28 mouse cellular contexts compared by ENCODE assay signal in the genomic region with DNA sequence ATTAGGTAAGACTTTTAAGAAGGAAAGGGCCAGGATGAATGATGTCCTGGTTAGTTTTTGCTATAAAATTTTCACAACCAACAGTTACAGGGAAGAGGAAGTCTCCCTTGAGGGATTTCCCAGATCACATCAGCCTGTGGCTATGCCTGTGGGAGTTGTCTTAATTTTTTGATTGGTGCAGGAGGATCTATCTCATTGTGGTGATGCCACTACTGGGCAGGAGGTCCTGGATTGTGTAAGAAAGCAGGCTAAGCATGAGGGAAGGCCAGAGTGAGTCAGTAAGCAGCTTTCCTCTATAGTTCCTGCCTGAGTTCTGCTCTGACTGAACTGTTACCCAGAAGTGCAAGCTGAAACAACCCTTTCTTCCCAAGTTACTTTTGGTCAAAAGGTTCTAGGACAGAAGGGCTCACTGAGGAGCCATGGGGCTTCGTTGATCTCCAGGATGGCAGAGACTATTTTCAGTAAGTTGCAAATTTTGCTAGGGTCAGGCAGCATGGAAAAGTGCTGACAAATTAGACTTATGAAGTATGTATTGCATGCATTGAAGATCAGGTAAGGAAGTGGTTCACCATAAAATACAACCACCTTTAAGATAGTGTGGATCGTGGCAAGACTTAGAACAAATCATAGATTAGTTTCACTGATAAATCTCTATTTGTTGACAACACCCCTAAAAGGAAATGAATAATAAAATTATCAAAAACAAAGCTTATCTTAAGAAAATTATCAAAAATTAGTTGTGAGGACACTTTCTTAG. TPM values are rescaled to one million over a fixed set of nuclear protein-coding genes. Genes with fewer than 3 reads are reported as not detected.
A peak's percentile ranks its signal among the peaks of the same experiment; 100 is the strongest.
DNase-seq lines count a peak whose midpoint lies in the region; ATAC-seq and TF ChIP-seq lines count a peak whose summit lies in the region.
"Had no signal": no experiment of that assay in that cellular context is flagged by ENCODE, and none has a peak within 500 bp of the region (broad histone marks: within the 10 kb centered on the region; RNA-seq: fewer than 3 reads in every experiment).

No protein-coding gene starts in this region.

- DNase-seq in 416B (ENCODE audit: low read depth) (peak; percentile 65), MEL (ENCODE audit: low read depth, low spot score) (peak; percentile 28)
- peak; percentile 48 for DNase-seq in naive thymus-derived CD4-positive, alpha-beta T cell, adult 2 months (ENCODE audit: low read depth)
- no peak for DNase-seq in kidney, postnatal 14 days
- DNase-seq in urinary bladder, postnatal 10 days (ENCODE audit: low spot score) = no peak
- DNase-seq: adrenal gland, adult 8-10 months; cerebellum, adult 9-11 months; gastrocnemius, postnatal 25 days; heart, postnatal 36 days; kidney, adult 8-10 months; kidney, postnatal 10 days; layer of hippocampus, postnatal 36 days; liver, embryonic 13.5 days; lung, adult 2 months had no signal

- no peak overlapping the region for H3K27ac ChIP-seq in MEL (ENCODE audit: control insufficient read depth, low read depth, low read length)
- H3K27ac ChIP-seq: forebrain, embryonic 10.5 days; heart, embryonic 15.5 days; hindbrain, embryonic 14.5 days; intestine, embryonic 15.5 days; layer of hippocampus, adult 2 months; limb, embryonic 13.5 days; liver, embryonic 13.5 days; midbrain, embryonic 15.5 days; stomach, postnatal 0 days had no signal

- no peak overlapping the region for H3K4me3 ChIP-seq in MEL (ENCODE audit: control insufficient read depth in 1 of 2, insufficient read depth in 1 of 2, low read depth in 2 of 2, low read length in 2 of 2)
- H3K4me3 ChIP-seq: forebrain, embryonic 10.5 days; heart, embryonic 15.5 days; intestine, embryonic 15.5 days; layer of hippocampus, adult 2 months; limb, embryonic 13.5 days; liver, embryonic 13.5 days; midbrain, embryonic 15.5 days had no signal

- TF ChIP-seq CTCF in MEL (IDR thresholded peaks at IDR 0.05 in 2 of 3, conservative IDR thresholded peaks at IDR 0.05 in 1 of 3; ENCODE audit: control insufficient read depth in 1 of 3, insufficient read depth in 1 of 3, low read depth in 2 of 3, low read length in 3 of 3, poor library complexity in 1 of 3, severe bottlenecking in 1 of 3) = no peak

- TF ChIP-seq POLR2A in MEL (IDR thresholded peaks at IDR 0.05; ENCODE audit: control insufficient read depth in 1 of 2, insufficient read depth in 1 of 2, low read depth in 1 of 2, low read length in 2 of 2, poor library complexity in 1 of 2) = no peak

- peaks cover 5 to 10% of the 10 kb centered on the region in 2 experiments for H3K4me1 ChIP-seq in MEL (ENCODE audit: control insufficient read depth in 1 of 2, insufficient read depth in 2 of 2, low read length in 2 of 2)
- H3K4me1 ChIP-seq: heart, embryonic 15.5 days; intestine, embryonic 15.5 days; limb, embryonic 13.5 days; midbrain, embryonic 15.5 days had no signal

- no peak for TF ChIP-seq EP300 in MEL (IDR thresholded peaks at IDR 0.05; ENCODE audit: low read depth in 1 of 2, low read length in 2 of 2)

- H3K9me3 ChIP-seq in MEL (replicated peaks; ENCODE audit: insufficient read depth, low read length) = no peaks in the 10 kb centered on the region
- H3K9me3 ChIP-seq: forebrain, embryonic 10.5 days; heart, embryonic 15.5 days; intestine, embryonic 15.5 days; limb, embryonic 13.5 days; liver, embryonic 13.5 days; midbrain, embryonic 15.5 days had no signal

- H3K79me2 ChIP-seq in MEL (ENCODE audit: control insufficient read depth, insufficient read depth, low read length, poor library complexity) = no peaks in the 10 kb centered on the region

- no peak for TF ChIP-seq RAD21 in MEL (IDR thresholded peaks at IDR 0.05; ENCODE audit: low read depth, low read length)

- H3K9ac ChIP-seq in MEL (ENCODE audit: control insufficient read depth, low read depth, low read length, poor library complexity, severe bottlenecking) = no peak overlapping the region
- H3K9ac ChIP-seq: heart, embryonic 15.5 days; hindbrain, embryonic 14.5 days; intestine, embryonic 15.5 days; limb, embryonic 13.5 days; liver, embryonic 13.5 days; midbrain, embryonic 15.5 days had no signal

- peaks cover 2% of the 10 kb centered on the region in 2 experiments; a peak in 3 of 4 replicates for H3K27me3 ChIP-seq in MEL (ENCODE audit: control insufficient read depth in 1 of 2, insufficient read depth in 2 of 2, low read length in 2 of 2)
- H3K27me3 ChIP-seq: intestine, embryonic 15.5 days; midbrain, embryonic 15.5 days had no signal

- peak; percentile 87 for ATAC-seq in granulocyte monocyte progenitor cell, adult 5-6 weeks (replicated peaks; ENCODE audit: poor library complexity, severe bottlenecking)
- no peak for ATAC-seq in cerebellum, adult (ENCODE audit: insufficient number of reproducible peaks, low FRiP score, low TSS enrichment)
- ATAC-seq: intestine, embryonic 15.5 days; midbrain, embryonic 15.5 days; Patski had no signal

- H3K36me3 ChIP-seq in MEL (ENCODE audit: control insufficient read depth in 1 of 2, insufficient read depth in 2 of 2, low read length in 2 of 2) = peaks cover 0 to 13% of the 10 kb centered on the region in 2 experiments; a peak in 2 of 4 replicates
- H3K36me3 ChIP-seq: forebrain, embryonic 10.5 days; heart, embryonic 15.5 days; intestine, embryonic 15.5 days; limb, embryonic 13.5 days; liver, embryonic 13.5 days; midbrain, embryonic 15.5 days had no signal

TF ChIP-seq in MEL, 35 proteins besides CTCF, POLR2A, EP300 and RAD21:
- TF ChIP-seq ZC3H11A (IDR thresholded peaks at IDR 0.05; ENCODE audit: low read depth, low read length) (no peak), MEF2A (IDR thresholded peaks at IDR 0.05; ENCODE audit: extremely low read depth, insufficient replicate concordance, low read depth, low read length, poor library complexity, severe bottlenecking) (no peak), MYC (IDR thresholded peaks at IDR 0.05; ENCODE audit: low read depth, low read length) (no peak), ZNF384 (IDR thresholded peaks at IDR 0.05; ENCODE audit: low read depth, low read length) (no peak), ELF1 (IDR thresholded peaks at IDR 0.05; ENCODE audit: low read depth, low read length) (no peak), UBTF (IDR thresholded peaks at IDR 0.05; ENCODE audit: borderline replicate concordance, insufficient read depth, low read depth, low read length) (no peak), USF1 (IDR thresholded peaks at IDR 0.05; ENCODE audit: low read depth, low read length) (no peak), SIN3A (IDR thresholded peaks at IDR 0.05; ENCODE audit: low read length) (no peak), TBP (IDR thresholded peaks at IDR 0.05; ENCODE audit: low read depth, low read length) (no peak), TAL1 (IDR thresholded peaks at IDR 0.05; ENCODE audit: low read length) (no peak), ZKSCAN1 (IDR thresholded peaks at IDR 0.05; ENCODE audit: low read depth, low read length) (no peak), NRF1 (IDR thresholded peaks at IDR 0.05; ENCODE audit: insufficient read depth, low read depth, low read length, poor library complexity, severe bottlenecking) (no peak), CHD1 (IDR thresholded peaks at IDR 0.05; ENCODE audit: low read depth, low read length) (no peak), USF2 (IDR thresholded peaks at IDR 0.05; ENCODE audit: borderline replicate concordance in 1 of 2, insufficient read depth in 1 of 2, low read depth in 1 of 2, low read length in 2 of 2) (no peak), GABPA (IDR thresholded peaks at IDR 0.05; ENCODE audit: low read depth, low read length) (no peak), MAZ (IDR thresholded peaks at IDR 0.05; ENCODE audit: low read depth, low read length) (no peak), TCF12 (IDR thresholded peaks at IDR 0.05; ENCODE audit: low read depth, low read length) (no peak), CHD2 (IDR thresholded peaks at IDR 0.05; ENCODE audit: low read length) (no peak), BHLHE40 (IDR thresholded peaks at IDR 0.05; ENCODE audit: borderline replicate concordance, low read depth, low read length) (no peak)

RNA-seq across cellular contexts. Expression of gene Lztfl1, which starts 5.4 kb away (rescaled TPM):
- 13.0 and 18.1 TPM in 2 replicates for total RNA-seq in MEL (2012; rRNA removed)
- polyA plus RNA-seq in MEL (2012; ENCODE audit: insufficient read depth in 1 of 2, insufficient read length in 2 of 2, low read depth in 1 of 2, low replicate concordance in 2 of 2, missing spikeins in 1 of 2) = 100 to 1,000 TPM in 1 of 2 experiments, 10 to 100 TPM in 1; 17.1 to 408 TPM
- 32.8 and 34.2 TPM in 2 replicates for total RNA-seq in granulocyte monocyte progenitor cell, adult 5-6 weeks (2014; fragmentation: Nextera tagmentation)
- total RNA-seq in granulocyte monocyte progenitor cell, adult 5-6 weeks (2017) = 33.9 and 35.4 TPM in 2 replicates

RNA-seq across cellular contexts. Expression of gene Slc6a20a, which starts 44.2 kb away (rescaled TPM):
- not detected in 2 replicates for total RNA-seq in MEL (2012; rRNA removed)
- polyA plus RNA-seq in MEL (2012; ENCODE audit: insufficient read depth in 1 of 2, insufficient read length in 2 of 2, low read depth in 1 of 2, low replicate concordance in 2 of 2, missing spikeins in 1 of 2) = not detected
- not detected in 2 replicates for total RNA-seq in granulocyte monocyte progenitor cell, adult 5-6 weeks (2014; fragmentation: Nextera tagmentation)
- total RNA-seq in granulocyte monocyte progenitor cell, adult 5-6 weeks (2017) = not detected in 2 replicates
- total RNA-seq: gastrocnemius, postnatal 25 days; heart, adult 8-10 months; heart, postnatal 36 days; neutrophil, adult 5-6 weeks had no signal
- polyA plus RNA-seq: C2C12; heart, embryonic 15.5 days; limb, embryonic 13.5 days; Patski had no signal

RNA-seq across cellular contexts. Expression of gene Ccr9, which starts 44.7 kb away (rescaled TPM):
- not detected in 2 replicates for total RNA-seq in MEL (2012; rRNA removed)
- polyA plus RNA-seq in MEL (2012; ENCODE audit: insufficient read depth in 1 of 2, insufficient read length in 2 of 2, low read depth in 1 of 2, low replicate concordance in 2 of 2, missing spikeins in 1 of 2) = not detected
- not detected in 2 replicates for total RNA-seq in granulocyte monocyte progenitor cell, adult 5-6 weeks (2014; fragmentation: Nextera tagmentation)
- total RNA-seq in granulocyte monocyte progenitor cell, adult 5-6 weeks (2017) = 0.13 TPM in 1 of 2 replicates, not detected in the other
- total RNA-seq: heart, postnatal 36 days had no signal

Comparison
In these comparisons a context has a peak if more than half of its experiments do, and no peak if none do; other contexts are left out.
1. DNase-seq: peak in 416B (single experiment), MEL (single experiment) and naive thymus-derived CD4-positive, alpha-beta T cell, adult 2 months (single experiment); none in kidney, postnatal 14 days (single experiment) and urinary bladder, postnatal 10 days (single experiment).